Mouse (Mus musculus) ES-E14 (cell line): ENCODE data around the gene Smoc2. TPM values are rescaled to one million over a fixed set of nuclear protein-coding genes. Genes with fewer than 3 reads are reported as not detected.

Experiments used
- DNase-seq: peaks from one replicate; pipeline ENCODE4 v3.0.0-alpha.2; 2013; ENCODE audit warnings: low read depth, low spot score
- H3K27ac ChIP-seq: 2 replicates; pipeline ENCODE4 v1.5.1; 2012; ENCODE audit warnings: low read depth, mild to moderate bottlenecking, low read length, moderate library complexity, mixed read lengths; ENCODE audit not compliant: poor library complexity, insufficient read depth, severe bottlenecking
- H3K36me3 ChIP-seq: 2 replicates; pipeline ENCODE4 v1.6.1; 2012; ENCODE audit warnings: mild to moderate bottlenecking, low read length, moderate library complexity, mixed read lengths; ENCODE audit not compliant: control insufficient read depth, poor library complexity, insufficient read depth, severe bottlenecking
- H3K4me1 ChIP-seq, 2 experiments: fragments of 150-350 bp in 1 of 2; sonication (generic) in 1 of 2; 2 replicates each; pipeline ENCODE4 v1.6.1; 2012; ENCODE audit warnings: low read length in 2 of 2, mild to moderate bottlenecking in 1 of 2, mixed read lengths in 1 of 2; ENCODE audit not compliant: control insufficient read depth in 2 of 2, insufficient read depth in 2 of 2, poor library complexity in 1 of 2
- H3K4me3 ChIP-seq, 2 experiments: fragments of 150-350 bp in 1 of 2; sonication (generic) in 1 of 2; 2 replicates each; pipeline ENCODE4 v1.5.1; 2012; ENCODE audit warnings: low read length in 2 of 2, low read depth in 1 of 2, mild to moderate bottlenecking in 1 of 2, mixed read lengths in 1 of 2; ENCODE audit not compliant: insufficient read depth in 1 of 2, poor library complexity in 1 of 2, severe bottlenecking in 1 of 2
- H3K9ac ChIP-seq: 2 replicates; pipeline ENCODE4 v1.6.1; 2012; ENCODE audit warnings: low read depth, mild to moderate bottlenecking, low read length, mixed read lengths; ENCODE audit not compliant: poor library complexity, insufficient read depth, severe bottlenecking
- H3K9me3 ChIP-seq: fragments of 150-350 bp; sonication (generic); 2 replicates; pipeline ENCODE4 v1.6.1; 2012; ENCODE audit warnings: low read depth, mild to moderate bottlenecking, low read length; ENCODE audit not compliant: control insufficient read depth, insufficient read depth
- CHD2 ChIP-seq: IDR thresholded peaks from 2 replicates; pipeline ENCODE4 v1.6.1; 2014; ENCODE audit warnings: mild to moderate bottlenecking, low read depth, low read length, inconsistent platforms
- HCFC1 ChIP-seq: IDR thresholded peaks from 2 replicates; pipeline ENCODE4 v1.6.1; 2012; ENCODE audit warnings: low read length, inconsistent platforms, borderline replicate concordance; ENCODE audit not compliant: insufficient read depth
- MAFK ChIP-seq: IDR thresholded peaks from 2 replicates; pipeline ENCODE4 v1.6.1; 2014; ENCODE audit warnings: mild to moderate bottlenecking, low read depth, low read length, inconsistent platforms; ENCODE audit not compliant: insufficient read depth
- ZC3H11A ChIP-seq: IDR thresholded peaks from 2 replicates; pipeline ENCODE4 v1.6.1; 2012; ENCODE audit warnings: low read depth, mild to moderate bottlenecking, inconsistent platforms, low read length, borderline replicate concordance
- ZNF384 ChIP-seq: IDR thresholded peaks from 2 replicates; pipeline ENCODE4 v1.6.1; 2012; ENCODE audit warnings: low read depth, low read length, inconsistent platforms
- in situ Hi-C, 2 experiments: fragments of 600-800 bp; cut with MboI; formaldehyde crosslinking; loops; one replicate each; pipeline ENCODE4 v1.15.1; 2025; ENCODE audit warnings: low sequenced_read_pairs in 2 of 2, inconsistent platforms in 1 of 2; ENCODE audit not compliant: unreplicated experiment in 2 of 2
- total RNA-seq: library from RNA; depleted of rRNA; stranded (reverse); fragments of 300-350 nt; gene quantifications from 2 replicates; pipeline ENCODE4 v1.2.3, GENCODE M21; 2012

Gene Smoc2
- total RNA-seq, 1 experiment = 3.1 TPM

DNA sequence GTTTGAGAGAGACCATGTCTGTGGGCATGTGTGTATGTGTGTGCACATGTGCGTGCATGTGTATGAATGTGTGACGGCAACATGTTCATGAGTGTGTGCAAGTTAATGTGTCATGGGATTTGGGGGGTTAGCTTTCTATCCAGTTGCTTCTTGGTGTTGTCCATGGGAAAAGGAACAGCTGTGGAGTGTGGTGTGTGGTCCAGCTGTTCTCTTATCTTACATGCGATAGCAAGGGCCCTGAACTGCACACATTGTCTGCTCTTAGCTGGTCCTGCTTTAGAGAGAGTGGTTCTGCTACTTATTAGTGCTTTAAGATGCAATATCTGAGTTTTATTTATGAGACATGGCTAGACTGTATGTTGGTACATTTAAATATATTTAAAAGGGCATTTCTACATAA is 30.6 kb downstream of the Smoc2 start:
- Histone ChIP-seq H3K9ac (no peak overlapping the region), H3K36me3 (no peaks in the 10 kb centered on the region), H3K4me3 (no peak overlapping the region), H3K9me3 (no peaks in the 10 kb centered on the region), H3K4me1 (no peaks in the 10 kb centered on the region), H3K27ac (no peak overlapping the region)
- no peak for DNase-seq
- in situ Hi-C loops = no loop called here
- TF ChIP-seq HCFC1 = no peak
- TF ChIP-seq CHD2 = no peak
- no peak for TF ChIP-seq MAFK
- TF ChIP-seq ZC3H11A = no peak
- no peak for TF ChIP-seq ZNF384

DNA sequence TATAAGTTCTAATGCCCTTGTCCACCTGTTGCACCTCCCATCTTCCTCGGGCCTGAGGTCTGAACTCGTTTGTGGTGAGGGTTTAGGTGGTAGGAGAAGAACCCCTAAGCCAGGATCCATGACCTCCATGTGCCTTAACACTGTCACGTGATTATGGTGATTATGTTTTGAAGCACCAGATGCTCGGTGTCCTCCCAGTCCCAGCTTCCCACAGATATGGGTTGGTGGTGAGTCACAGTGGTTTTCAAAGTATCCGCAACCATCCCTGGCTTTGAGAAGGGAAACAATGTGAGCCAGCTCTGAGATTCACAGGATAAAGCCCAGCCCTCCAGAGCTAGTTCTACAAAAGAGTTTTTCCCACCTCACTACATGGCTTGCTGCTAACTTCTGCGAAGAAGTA is 33.1 kb downstream of the Smoc2 start:
- Histone ChIP-seq H3K4me1 (no peaks in the 10 kb centered on the region), H3K27ac (no peak overlapping the region), H3K36me3 (no peaks in the 10 kb centered on the region), H3K4me3 (no peak overlapping the region), H3K9me3 (no peaks in the 10 kb centered on the region), H3K9ac (no peak overlapping the region)
- DNase-seq = no peak
- TF ChIP-seq CHD2 (no peak), ZC3H11A (no peak), HCFC1 (no peak), MAFK (no peak), ZNF384 (no peak)
- in situ Hi-C loops = no loop called here

- no peaks in the 10 kb centered on the region for H3K9me3 ChIP-seq
- H3K27ac ChIP-seq = no peak overlapping the region
- DNase-seq = no peak
- H3K36me3 ChIP-seq = no peaks in the 10 kb centered on the region
- H3K4me3 ChIP-seq = no peak overlapping the region
- no peaks in the 10 kb centered on the region for H3K4me1 ChIP-seq
- no peak for TF ChIP-seq ZNF384
- no peak for TF ChIP-seq MAFK
- no peak for TF ChIP-seq HCFC1
- in situ Hi-C loops = no loop called here
- no peak overlapping the region for H3K9ac ChIP-seq
These were observed 35.0 kb downstream of the Smoc2 start for GRCm38 (mm10) chr17:14314308-14314707.

GRCm38 (mm10) chr17:14316536-14316935 is 37.2 kb downstream of the Smoc2 start:
- no peak overlapping the region for H3K9ac ChIP-seq
- DNase-seq = no peak
- H3K4me1 ChIP-seq = no peaks in the 10 kb centered on the region
- no peaks in the 10 kb centered on the region for H3K36me3 ChIP-seq
- no peak overlapping the region for H3K27ac ChIP-seq
- TF ChIP-seq CHD2 = no peak
- TF ChIP-seq ZNF384 = no peak
- no peak for TF ChIP-seq MAFK
- no peak for TF ChIP-seq HCFC1
- TF ChIP-seq ZC3H11A = no peak
- in situ Hi-C loops = no loop called here
- H3K4me3 ChIP-seq = no peak overlapping the region
- no peaks in the 10 kb centered on the region for H3K9me3 ChIP-seq

- Histone ChIP-seq H3K36me3 (no peaks in the 10 kb centered on the region), H3K9me3 (no peaks in the 10 kb centered on the region), H3K9ac (no peak overlapping the region), H3K4me1 (no peaks in the 10 kb centered on the region), H3K4me3 (no peak overlapping the region), H3K27ac (no peak overlapping the region)
- in situ Hi-C loops = no loop called here
- DNase-seq = no peak
- TF ChIP-seq HCFC1 = no peak
These were observed 38.1 kb downstream of the Smoc2 start for GRCm38 (mm10) chr17:14317439-14317838.
